Mouse (Mus musculus): ENCODE measurements around the gene Pik3ca. TPM values are rescaled to one million over a fixed set of nuclear protein-coding genes. Genes with fewer than 3 reads are reported as not detected.

Pik3ca gene
- polyA plus RNA-seq, 1 experiment from 2014 or later = 8.2 TPM

- WGBS = 69% methylated on average over 14 of the region's 14 CpGs
- peak; percentile 9 for DNase-seq (ENCODE audit: low spot score)
Observed at GRCm38 (mm10) chr3:32472191-32472900, 74.9 kb downstream of the Pik3ca start.

GRCm38 (mm10) chr3:32473184-32473583 lies 75.7 kb downstream of the Pik3ca start:
- H3K27me3 ChIP-seq (replicated peaks; ENCODE audit: low read depth, poor library complexity, severe bottlenecking) = no peaks in the 10 kb centered on the region
- WGBS = 89% methylated on average over 10 of the region's 10 CpGs

More at GRCm38 (mm10) chr3:32472191-32472900, 74.9 kb downstream of the Pik3ca start:
- H3K4me3 ChIP-seq = no peak overlapping the region
- H3K27ac ChIP-seq (replicated peaks) = no peak overlapping the region
- H3K36me3 ChIP-seq (replicated peaks) = no peaks in the 10 kb centered on the region
- H3K9me3 ChIP-seq = no peaks in the 10 kb centered on the region
- H3K27me3 ChIP-seq (replicated peaks; ENCODE audit: low read depth, poor library complexity, severe bottlenecking) = no peaks in the 10 kb centered on the region
- H3K4me1 ChIP-seq = peaks cover 8% of the 10 kb centered on the region

GRCm38 (mm10) chr3:32479961-32480360 lies 82.5 kb downstream of the Pik3ca start:
- WGBS = 94% methylated on average over 7 of the region's 7 CpGs
- Histone ChIP-seq H3K4me1 (no peaks in the 10 kb centered on the region), H3K4me3 (no peak overlapping the region), H3K27me3 (replicated peaks; ENCODE audit: low read depth, poor library complexity, severe bottlenecking) (no peaks in the 10 kb centered on the region), H3K27ac (replicated peaks) (no peak overlapping the region), H3K9me3 (no peaks in the 10 kb centered on the region), H3K36me3 (replicated peaks) (no peaks in the 10 kb centered on the region)
- no peak for DNase-seq (ENCODE audit: low spot score)

More at GRCm38 (mm10) chr3:32473184-32473583, 75.7 kb downstream of the Pik3ca start:
- Histone ChIP-seq H3K4me3 (no peak overlapping the region), H3K27ac (replicated peaks) (no peak overlapping the region), H3K9me3 (no peaks in the 10 kb centered on the region), H3K4me1 (peaks cover 8% of the 10 kb centered on the region), H3K36me3 (replicated peaks) (no peaks in the 10 kb centered on the region)
- peak; percentile 3 for DNase-seq (ENCODE audit: low spot score)

GRCm38 (mm10) chr3:32483035-32483434 lies 85.6 kb downstream of the Pik3ca start:
- Histone ChIP-seq H3K27me3 (replicated peaks; ENCODE audit: low read depth, poor library complexity, severe bottlenecking) (no peaks in the 10 kb centered on the region), H3K27ac (replicated peaks) (no peak overlapping the region), H3K36me3 (replicated peaks) (no peaks in the 10 kb centered on the region), H3K4me1 (no peaks in the 10 kb centered on the region), H3K4me3 (no peak overlapping the region), H3K9me3 (no peaks in the 10 kb centered on the region)
- 85% methylated on average over 3 of the region's 3 CpGs for WGBS
- no peak for DNase-seq (ENCODE audit: low spot score)

- Histone ChIP-seq H3K4me3 (no peak overlapping the region), H3K4me1 (no peaks in the 10 kb centered on the region), H3K27ac (replicated peaks) (no peak overlapping the region), H3K9me3 (no peaks in the 10 kb centered on the region), H3K27me3 (replicated peaks; ENCODE audit: low read depth, poor library complexity, severe bottlenecking) (no peaks in the 10 kb centered on the region), H3K36me3 (replicated peaks) (no peaks in the 10 kb centered on the region)
- no peak for DNase-seq (ENCODE audit: low spot score)
- 85% methylated on average over 4 of the region's 4 CpGs for WGBS
Observed at GRCm38 (mm10) chr3:32486543-32486942, 89.1 kb downstream of the Pik3ca start.

- no peaks in the 10 kb centered on the region for H3K27me3 ChIP-seq (replicated peaks; ENCODE audit: low read depth, poor library complexity, severe bottlenecking)
- no peak overlapping the region for H3K4me3 ChIP-seq
- H3K4me1 ChIP-seq = no peaks in the 10 kb centered on the region
- WGBS = 81% methylated on average over 6 of the region's 6 CpGs
- H3K27ac ChIP-seq (replicated peaks) = no peak overlapping the region
- DNase-seq (ENCODE audit: low spot score) = no peak
- no peaks in the 10 kb centered on the region for H3K36me3 ChIP-seq (replicated peaks)
- no peaks in the 10 kb centered on the region for H3K9me3 ChIP-seq
Observed at GRCm38 (mm10) chr3:32488172-32488571, 90.7 kb downstream of the Pik3ca start.

GRCm38 (mm10) chr3:32490076-32490927 lies 92.8 kb downstream of the Pik3ca start:
- H3K9me3 ChIP-seq = no peaks in the 10 kb centered on the region
- no peaks in the 10 kb centered on the region for H3K27me3 ChIP-seq (replicated peaks; ENCODE audit: low read depth, poor library complexity, severe bottlenecking)
- no peak overlapping the region for H3K4me3 ChIP-seq
- 85% methylated on average over 15 of the region's 15 CpGs for WGBS
- DNase-seq (ENCODE audit: low spot score) = no peak
- H3K4me1 ChIP-seq = peaks cover 10% of the 10 kb centered on the region
- H3K36me3 ChIP-seq (replicated peaks) = no peaks in the 10 kb centered on the region
- H3K27ac ChIP-seq (replicated peaks) = no peak overlapping the region

GRCm38 (mm10) chr3:32490928-32491315 lies 93.5 kb downstream of the Pik3ca start:
- Histone ChIP-seq H3K4me1 (peaks cover 16% of the 10 kb centered on the region), H3K4me3 (no peak overlapping the region), H3K27me3 (replicated peaks; ENCODE audit: low read depth, poor library complexity, severe bottlenecking) (no peaks in the 10 kb centered on the region), H3K36me3 (replicated peaks) (no peaks in the 10 kb centered on the region), H3K9me3 (no peaks in the 10 kb centered on the region), H3K27ac (replicated peaks) (no peak overlapping the region)
- DNase-seq (ENCODE audit: low spot score) = no peak

GRCm38 (mm10) chr3:32492097-32493090 lies 94.9 kb downstream of the Pik3ca start, which contains the start of gene Kcnmb3:
Gene Kcnmb3, minus strand, starts transcription at chr3:32492231.
- no peak for DNase-seq (ENCODE audit: low spot score)
- 81% methylated on average over 11 of the region's 11 CpGs for WGBS
- no peak within 1 kb of the TSS for H3K4me3 ChIP-seq
- no peaks in the 10 kb centered on the region for H3K27me3 ChIP-seq (replicated peaks; ENCODE audit: low read depth, poor library complexity, severe bottlenecking)
- H3K4me1 ChIP-seq = peaks cover 25% of the 10 kb centered on the region
- H3K9me3 ChIP-seq = no peaks in the 10 kb centered on the region
- H3K27ac ChIP-seq (replicated peaks) = no peak within 1 kb of the TSS
- no peaks in the 10 kb centered on the region for H3K36me3 ChIP-seq (replicated peaks)

- H3K9me3 ChIP-seq = no peaks in the 10 kb centered on the region
- no peaks in the 10 kb centered on the region for H3K27me3 ChIP-seq (replicated peaks; ENCODE audit: low read depth, poor library complexity, severe bottlenecking)
- DNase-seq (ENCODE audit: low spot score) = no peak
- no peaks in the 10 kb centered on the region for H3K36me3 ChIP-seq (replicated peaks)
- no peak overlapping the region for H3K27ac ChIP-seq (replicated peaks)
- 78% methylated on average over 8 of the region's 8 CpGs for WGBS
- H3K4me3 ChIP-seq = no peak overlapping the region
- peaks cover 25% of the 10 kb centered on the region for H3K4me1 ChIP-seq
Observed at GRCm38 (mm10) chr3:32494387-32495087, 97.1 kb downstream of the Pik3ca start.

- Histone ChIP-seq H3K4me1 (peaks cover 25% of the 10 kb centered on the region), H3K27ac (replicated peaks) (no peak overlapping the region), H3K36me3 (replicated peaks) (no peaks in the 10 kb centered on the region), H3K27me3 (replicated peaks; ENCODE audit: low read depth, poor library complexity, severe bottlenecking) (no peaks in the 10 kb centered on the region), H3K4me3 (no peak overlapping the region), H3K9me3 (no peaks in the 10 kb centered on the region)
- no peak for DNase-seq (ENCODE audit: low spot score)
- 58% methylated on average over 8 of the region's 8 CpGs for WGBS
Observed at GRCm38 (mm10) chr3:32495088-32495770, 97.8 kb downstream of the Pik3ca start.

All from embryonic facial prominence, embryonic 10.5 days (tissue).